Mouse (Mus musculus): ENCODE measurements at regions not wholly inside any gene's neighbourhood (a gene's known extent, or its start where the extent isn't known, plus 50 kb on each side); places are given as distances from the start of the nearest gene placed in this dataset.

DNA sequence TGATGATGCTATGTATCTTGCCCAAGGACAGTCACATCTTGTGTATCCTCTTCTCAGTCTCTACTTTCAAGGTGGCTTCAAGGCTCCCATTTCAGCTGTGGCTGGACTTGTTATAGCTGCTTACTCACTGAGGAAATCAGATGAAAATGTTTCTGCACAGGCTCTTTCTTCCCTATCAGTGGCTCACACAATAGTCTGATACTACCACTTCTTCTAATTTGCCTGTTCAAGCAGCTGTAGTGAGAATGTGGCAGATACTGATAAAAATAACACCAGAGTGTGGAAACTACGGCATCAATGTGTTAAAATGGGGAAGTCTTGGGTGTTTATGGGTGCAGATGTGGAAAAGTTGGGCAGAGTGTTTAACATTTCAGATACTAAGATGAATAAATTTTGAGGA lies 145.9 kb upstream of the Tusc1 start (continued):
- no peak for TF ChIP-seq UBTF (IDR thresholded peaks at IDR 0.05; ENCODE audit: borderline replicate concordance, insufficient read depth, low read depth, low read length)

- no peak overlapping the region for H3K27ac ChIP-seq (ENCODE audit: control insufficient read depth, low read depth, low read length)
- no peak for DNase-seq (ENCODE audit: low read depth, low spot score)
- H3K27me3 ChIP-seq (ENCODE audit: control insufficient read depth in 1 of 2, insufficient read depth in 2 of 2, low read length in 2 of 2) = no peaks in the 10 kb centered on the region
- no peaks in the 10 kb centered on the region for H3K9me3 ChIP-seq (replicated peaks; ENCODE audit: insufficient read depth, low read length)
- H3K4me1 ChIP-seq (ENCODE audit: control insufficient read depth in 1 of 2, insufficient read depth in 2 of 2, low read length in 2 of 2) = peaks cover 0 to 14% of the 10 kb centered on the region in 2 experiments; a peak in 2 of 4 replicates
- H3K4me3 ChIP-seq (ENCODE audit: control insufficient read depth in 1 of 2, insufficient read depth in 1 of 2, low read depth in 2 of 2, low read length in 2 of 2) = no peak overlapping the region
- no peaks in the 10 kb centered on the region for H3K79me2 ChIP-seq (ENCODE audit: control insufficient read depth, insufficient read depth, low read length, poor library complexity)
- peaks cover 0 to 12% of the 10 kb centered on the region in 2 experiments; a peak in 2 of 4 replicates for H3K36me3 ChIP-seq (ENCODE audit: control insufficient read depth in 1 of 2, insufficient read depth in 2 of 2, low read length in 2 of 2)
- TF ChIP-seq USF1 (IDR thresholded peaks at IDR 0.05; ENCODE audit: low read depth, low read length) (no peak), BHLHE40 (IDR thresholded peaks at IDR 0.05; ENCODE audit: borderline replicate concordance, low read depth, low read length) (no peak)
- no peak overlapping the region for H3K9ac ChIP-seq (ENCODE audit: control insufficient read depth, low read depth, low read length, poor library complexity, severe bottlenecking)
Observed at GRCm38 (mm10) chr4:93477189-93477767, 142.0 kb upstream of the Tusc1 start.

GRCm38 (mm10) chr4:93467998-93468397 lies 132.7 kb upstream of the Tusc1 start:
- no peak for TF ChIP-seq SIN3A (IDR thresholded peaks at IDR 0.05; ENCODE audit: low read length)
- no peaks in the 10 kb centered on the region for H3K9me3 ChIP-seq (replicated peaks; ENCODE audit: insufficient read depth, low read length)
- H3K27ac ChIP-seq (ENCODE audit: control insufficient read depth, low read depth, low read length) = no peak overlapping the region
- H3K9ac ChIP-seq (ENCODE audit: control insufficient read depth, low read depth, low read length, poor library complexity, severe bottlenecking) = no peak overlapping the region
- no peak for DNase-seq (ENCODE audit: low read depth, low spot score)
- no peaks in the 10 kb centered on the region for H3K79me2 ChIP-seq (ENCODE audit: control insufficient read depth, insufficient read depth, low read length, poor library complexity)
- H3K36me3 ChIP-seq (ENCODE audit: control insufficient read depth in 1 of 2, insufficient read depth in 2 of 2, low read length in 2 of 2) = peaks cover 0 to 8% of the 10 kb centered on the region in 2 experiments; a peak in 2 of 4 replicates
- H3K27me3 ChIP-seq (ENCODE audit: control insufficient read depth in 1 of 2, insufficient read depth in 2 of 2, low read length in 2 of 2) = no peaks in the 10 kb centered on the region
- no peak overlapping the region for H3K4me3 ChIP-seq (ENCODE audit: control insufficient read depth in 1 of 2, insufficient read depth in 1 of 2, low read depth in 2 of 2, low read length in 2 of 2)
- no peaks in the 10 kb centered on the region for H3K4me1 ChIP-seq (ENCODE audit: control insufficient read depth in 1 of 2, insufficient read depth in 2 of 2, low read length in 2 of 2)

- no peaks in the 10 kb centered on the region for H3K79me2 ChIP-seq (ENCODE audit: control insufficient read depth, insufficient read depth, low read length, poor library complexity)
- H3K9me3 ChIP-seq (replicated peaks; ENCODE audit: insufficient read depth, low read length) = no peaks in the 10 kb centered on the region
- H3K27ac ChIP-seq (ENCODE audit: control insufficient read depth, low read depth, low read length) = no peak overlapping the region
- H3K9ac ChIP-seq (ENCODE audit: control insufficient read depth, low read depth, low read length, poor library complexity, severe bottlenecking) = no peak overlapping the region
- peak; percentile 28 for DNase-seq (ENCODE audit: low read depth, low spot score)
- no peaks in the 10 kb centered on the region for H3K4me1 ChIP-seq (ENCODE audit: control insufficient read depth in 1 of 2, insufficient read depth in 2 of 2, low read length in 2 of 2)
- TF ChIP-seq POLR2A (IDR thresholded peaks at IDR 0.05; ENCODE audit: control insufficient read depth in 1 of 2, insufficient read depth in 1 of 2, low read depth in 1 of 2, low read length in 2 of 2, poor library complexity in 1 of 2) = no peak
- H3K36me3 ChIP-seq (ENCODE audit: control insufficient read depth in 1 of 2, insufficient read depth in 2 of 2, low read length in 2 of 2) = peaks cover 0 to 8% of the 10 kb centered on the region in 2 experiments; a peak in 2 of 4 replicates
- H3K27me3 ChIP-seq (ENCODE audit: control insufficient read depth in 1 of 2, insufficient read depth in 2 of 2, low read length in 2 of 2) = no peaks in the 10 kb centered on the region
- no peak overlapping the region for H3K4me3 ChIP-seq (ENCODE audit: control insufficient read depth in 1 of 2, insufficient read depth in 1 of 2, low read depth in 2 of 2, low read length in 2 of 2)
Observed at GRCm38 (mm10) chr4:93467424-93467823, 132.1 kb upstream of the Tusc1 start.

DNA sequence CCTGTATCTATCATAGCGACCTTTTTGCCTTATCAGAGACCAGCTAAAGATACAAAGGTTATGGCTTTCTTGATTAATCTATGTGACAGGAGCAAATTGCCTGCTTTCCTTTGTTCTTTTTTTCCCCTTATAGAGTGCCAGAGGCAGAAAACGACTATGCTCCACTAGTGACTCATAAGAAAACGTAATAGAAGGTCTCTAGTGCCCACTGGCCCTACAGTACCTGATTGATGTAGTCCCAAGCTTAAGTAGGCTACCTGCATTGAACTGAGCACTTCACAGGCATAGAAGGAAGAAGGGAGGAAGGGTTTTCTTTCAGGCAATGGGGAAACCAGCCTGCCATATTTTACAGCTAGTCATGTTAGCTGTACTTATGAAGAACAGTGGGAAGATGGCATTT lies 116.0 kb upstream of the Tusc1 start:
- H3K27ac ChIP-seq (ENCODE audit: control insufficient read depth, low read depth, low read length) = no peak overlapping the region
- no peaks in the 10 kb centered on the region; a peak in 1 of 4 replicates for H3K36me3 ChIP-seq (ENCODE audit: control insufficient read depth in 1 of 2, insufficient read depth in 2 of 2, low read length in 2 of 2)
- no peak overlapping the region for H3K4me3 ChIP-seq (ENCODE audit: control insufficient read depth in 1 of 2, insufficient read depth in 1 of 2, low read depth in 2 of 2, low read length in 2 of 2)
- no peak for TF ChIP-seq UBTF (IDR thresholded peaks at IDR 0.05; ENCODE audit: borderline replicate concordance, insufficient read depth, low read depth, low read length)
- TF ChIP-seq USF1 (IDR thresholded peaks at IDR 0.05; ENCODE audit: low read depth, low read length) = no peak
- TF ChIP-seq MAX (IDR thresholded peaks at IDR 0.05; ENCODE audit: low read length) = no peak
- TF ChIP-seq HCFC1 (IDR thresholded peaks at IDR 0.05; ENCODE audit: low read depth, low read length) = no peak
- TF ChIP-seq ZC3H11A (IDR thresholded peaks at IDR 0.05; ENCODE audit: low read depth, low read length) = no peak
- TF ChIP-seq TBP (IDR thresholded peaks at IDR 0.05; ENCODE audit: low read depth, low read length) = no peak
- no peak for TF ChIP-seq TCF12 (IDR thresholded peaks at IDR 0.05; ENCODE audit: low read depth, low read length)
- no peak for TF ChIP-seq KAT2A (conservative IDR thresholded peaks at IDR 0.05; ENCODE audit: low read depth, low read length)
- no peak for TF ChIP-seq CHD2 (IDR thresholded peaks at IDR 0.05; ENCODE audit: low read length)
- TF ChIP-seq POLR2A (IDR thresholded peaks at IDR 0.05; ENCODE audit: control insufficient read depth in 1 of 2, insufficient read depth in 1 of 2, low read depth in 1 of 2, low read length in 2 of 2, poor library complexity in 1 of 2) = no peak
- TF ChIP-seq ZKSCAN1 (IDR thresholded peaks at IDR 0.05; ENCODE audit: low read depth, low read length) = no peak
- no peak for TF ChIP-seq RCOR1 (IDR thresholded peaks at IDR 0.05; ENCODE audit: low read depth, low read length)
- TF ChIP-seq POLR2AphosphoS2 (IDR thresholded peaks at IDR 0.05; ENCODE audit: low read length) = no peak
- TF ChIP-seq GABPA (IDR thresholded peaks at IDR 0.05; ENCODE audit: low read depth, low read length) = no peak
- H3K9me3 ChIP-seq (replicated peaks; ENCODE audit: insufficient read depth, low read length) = no peaks in the 10 kb centered on the region
- no peaks in the 10 kb centered on the region for H3K4me1 ChIP-seq (ENCODE audit: control insufficient read depth in 1 of 2, insufficient read depth in 2 of 2, low read length in 2 of 2)
- no peak overlapping the region for H3K9ac ChIP-seq (ENCODE audit: control insufficient read depth, low read depth, low read length, poor library complexity, severe bottlenecking)
- no peaks in the 10 kb centered on the region for H3K27me3 ChIP-seq (ENCODE audit: control insufficient read depth in 1 of 2, insufficient read depth in 2 of 2, low read length in 2 of 2)
- H3K79me2 ChIP-seq (ENCODE audit: control insufficient read depth, insufficient read depth, low read length, poor library complexity) = no peaks in the 10 kb centered on the region
- DNase-seq (ENCODE audit: low read depth, low spot score) = no peak
